Mouse (Mus musculus) layer of hippocampus, adult 18-20 months (tissue): Measurements from ENCODE around the gene Sos1. TPM values are rescaled to one million over a fixed set of nuclear protein-coding genes. Genes with fewer than 3 reads are reported as not detected.
"Not testable (repeated sequence)": the region's sequence is repeated elsewhere in the genome, so short reads cannot be mapped to it uniquely, and the experiment has no call there.

ENCODE experiments used
- DNase-seq, 2 experiments: peaks; one replicate each; pipeline ENCODE4 v3.0.0; 2022; ENCODE audit warnings: low spot score in 2 of 2
- total RNA-seq, 2 experiments: library from RNA; stranded (reverse); gene quantifications; 2 replicates each; pipeline ENCODE4 v1.2.3; 2021

Sos1 gene
- total RNA-seq, 2 experiments from 2014 or later: 36.3 to 37.8 TPM

DNA sequence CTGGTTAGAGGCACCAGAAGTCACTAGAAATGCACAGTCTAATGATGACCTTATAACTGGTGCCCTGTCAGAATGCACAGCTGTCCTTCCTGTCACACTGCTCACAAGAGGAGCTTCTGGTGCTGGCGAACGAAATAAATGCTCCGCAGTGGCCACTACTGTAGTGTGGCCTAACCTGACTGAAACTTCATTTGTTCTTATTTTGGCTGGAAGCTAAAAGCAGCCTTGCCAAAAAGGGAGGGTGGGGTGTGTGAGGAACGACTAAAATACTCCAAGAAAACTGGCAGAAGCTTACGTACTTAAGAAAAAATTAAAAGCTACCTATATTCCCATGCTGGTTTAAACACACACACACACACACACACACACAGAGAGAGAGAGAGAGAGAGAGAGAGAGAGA, 53.4 kb downstream of the Sos1 start:
- no peak for DNase-seq

DNA sequence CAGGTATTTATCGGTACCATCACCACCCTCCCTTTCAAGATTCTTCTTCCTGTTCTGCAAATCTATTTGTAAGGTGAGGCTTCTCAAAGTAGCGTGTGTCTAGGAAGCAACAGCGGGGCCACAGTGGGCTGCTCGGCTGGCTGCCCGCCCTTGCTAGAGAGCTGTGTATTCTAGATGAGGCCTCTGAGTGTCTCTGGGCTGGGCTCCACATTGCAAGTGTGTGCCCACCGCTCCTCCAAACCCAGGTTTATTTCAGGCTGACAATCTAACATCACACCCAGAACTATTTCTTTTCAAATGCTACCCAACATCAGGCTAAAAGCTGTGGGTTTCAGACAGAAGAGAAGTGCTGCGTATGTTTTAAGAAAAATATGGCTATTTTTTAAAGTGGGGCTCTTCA, 54.1 kb downstream of the Sos1 start:
- DNase-seq: no peak

DNA sequence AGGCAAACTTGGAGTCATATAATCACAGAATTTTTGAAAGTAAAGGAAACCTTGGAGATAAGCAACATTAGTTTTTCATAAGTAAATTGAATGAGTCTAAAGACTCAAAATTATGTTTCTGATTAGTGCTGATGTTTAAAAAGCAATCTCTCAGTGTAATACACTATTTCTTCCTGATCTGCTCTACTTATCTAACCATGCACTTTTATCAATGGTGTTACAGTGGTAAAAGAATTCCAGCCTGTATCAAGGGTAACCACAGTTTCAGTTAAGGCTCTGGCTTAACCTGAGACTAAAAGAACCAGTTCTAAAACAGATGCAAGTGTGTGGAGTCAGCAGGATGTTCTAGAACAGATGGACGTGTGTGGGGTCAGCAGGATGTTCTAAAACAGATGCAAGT, 59.3 kb downstream of the Sos1 start:
- no peak for DNase-seq

DNA sequence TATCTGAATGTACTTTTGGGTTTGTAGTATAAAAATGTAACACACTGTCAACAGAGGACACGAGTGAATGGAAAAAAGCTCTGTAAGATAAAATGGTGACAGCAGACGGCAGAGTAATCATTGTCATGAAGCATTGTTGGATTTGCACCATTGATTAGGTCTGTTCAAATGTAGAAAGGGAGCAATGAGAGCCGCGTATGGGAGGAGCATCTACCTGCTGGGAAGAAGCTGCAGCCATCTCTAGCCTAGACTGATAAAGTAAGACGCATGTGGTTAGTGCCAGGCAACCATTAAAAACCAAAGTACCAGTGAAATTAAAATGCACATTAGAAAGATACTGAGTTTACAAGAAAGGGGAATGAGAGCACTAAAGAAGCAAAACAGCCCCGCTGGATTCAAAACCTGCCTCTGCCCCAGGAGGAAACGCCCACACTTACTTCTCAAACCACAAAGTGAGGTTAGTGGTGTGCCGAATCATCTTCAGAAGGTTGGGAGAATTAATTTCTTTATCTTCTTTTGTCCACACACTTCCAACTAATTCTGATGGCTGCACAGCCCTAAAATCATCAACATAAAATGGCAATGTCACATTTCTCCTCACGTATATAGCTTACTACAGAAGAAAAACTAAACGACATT, 61.6 kb downstream of the Sos1 start:
- no peak for DNase-seq

DNA sequence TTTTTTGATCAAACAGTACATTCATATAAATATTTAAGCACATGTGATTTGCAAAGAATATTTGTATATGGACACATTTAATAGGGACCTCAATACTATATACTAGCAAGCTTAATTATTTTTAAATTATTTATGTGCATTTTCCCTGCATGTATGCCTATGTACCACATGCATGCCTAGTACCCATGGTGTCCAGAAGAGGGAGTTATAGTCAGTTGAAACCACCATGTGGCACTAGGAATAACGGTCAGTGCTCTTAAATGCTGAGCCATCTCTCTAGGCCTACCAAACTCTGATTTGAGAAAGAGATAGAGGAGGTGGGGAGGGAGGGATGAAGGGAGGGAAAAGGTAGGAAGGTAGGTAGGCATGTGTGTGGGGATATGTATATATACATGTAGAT, 69.1 kb downstream of the Sos1 start:
- DNase-seq: no peak

DNA sequence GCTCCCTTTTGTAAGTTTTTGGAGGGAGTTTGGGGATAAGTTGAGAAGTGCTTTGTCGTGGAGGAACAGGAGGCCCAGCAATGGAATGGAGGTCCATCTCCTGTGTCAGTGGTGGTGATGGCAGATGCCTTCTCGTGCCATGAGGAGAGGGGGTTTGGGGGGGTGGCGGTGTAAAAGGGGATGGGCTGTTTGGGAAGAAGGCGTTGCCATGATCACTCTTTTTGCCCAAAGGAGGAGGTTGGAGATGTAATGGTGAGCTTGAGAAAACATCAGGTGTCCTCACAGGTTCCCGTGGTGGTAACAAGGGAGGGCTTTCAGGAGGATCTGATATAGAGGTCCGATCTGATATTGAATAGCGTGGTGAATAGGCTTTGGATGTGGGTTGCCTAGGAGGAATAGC, 82.0 kb downstream of the Sos1 start:
- DNase-seq: no peak

DNA sequence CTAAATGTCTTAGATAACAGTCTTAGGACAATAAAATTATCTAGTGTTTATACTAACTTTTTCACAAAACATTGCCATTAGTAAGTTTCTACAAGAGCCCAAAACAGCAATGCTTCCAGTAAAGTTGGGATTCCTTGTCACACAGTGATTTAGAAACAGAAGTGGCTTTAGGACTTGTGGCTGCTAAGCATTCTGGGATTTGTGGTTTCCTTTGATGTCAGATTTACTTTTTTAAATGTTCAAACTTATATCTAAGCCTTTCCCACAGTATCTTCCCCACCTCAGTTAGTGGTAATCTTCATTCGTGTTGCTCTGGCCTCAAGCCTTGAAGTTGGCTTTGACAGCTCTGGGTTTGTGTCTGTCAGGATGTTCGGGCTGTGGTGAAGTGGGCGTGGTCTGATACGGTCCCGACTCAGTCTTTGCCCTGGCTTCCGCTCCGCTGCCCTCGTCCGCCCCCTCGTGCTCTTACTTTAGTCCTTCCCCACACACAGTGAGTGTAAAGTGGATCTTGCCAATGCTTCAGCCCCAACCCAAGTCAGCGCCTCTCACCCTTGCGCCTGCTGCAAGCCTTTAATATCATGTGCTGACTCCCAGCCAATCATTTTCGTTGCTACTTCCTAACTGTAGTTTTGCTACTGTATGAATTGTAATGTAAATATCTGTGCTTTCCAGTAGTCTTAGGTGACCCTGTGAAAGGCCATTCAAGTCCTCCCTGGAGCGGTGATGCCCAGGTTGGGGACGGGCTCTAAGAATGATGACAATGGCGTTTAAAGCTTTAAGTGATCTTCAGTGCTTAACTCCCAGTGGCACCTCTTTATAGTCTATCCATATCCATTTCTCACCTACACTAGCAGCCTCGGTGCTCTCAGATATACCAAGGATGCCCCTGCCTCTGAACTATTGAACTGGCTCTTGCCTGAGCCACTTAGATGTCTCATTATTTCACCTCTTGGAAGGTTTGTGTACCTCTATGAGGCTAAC, 88.5 kb downstream of the Sos1 start:
- peak in 1 of 2 experiments; percentile 28 for DNase-seq

DNA sequence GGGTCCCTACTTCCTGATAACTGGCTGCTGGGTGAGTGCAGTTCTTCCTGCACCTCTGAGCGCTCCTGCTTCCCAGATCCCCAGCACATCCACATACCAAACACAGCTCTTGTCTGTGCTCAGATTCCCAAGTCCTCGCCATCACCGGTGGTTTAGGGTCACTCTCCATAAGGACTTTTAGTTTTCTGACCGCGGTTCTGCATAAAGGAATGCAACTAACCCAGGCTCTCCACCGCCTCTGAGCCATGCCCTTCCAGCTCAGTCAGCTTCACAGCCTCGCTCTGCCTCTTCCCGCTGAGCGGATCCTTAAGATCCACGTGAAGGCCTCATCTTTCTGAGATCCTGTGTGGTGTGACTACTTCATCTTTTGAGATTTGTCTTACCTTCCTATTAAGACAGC, 90.2 kb downstream of the Sos1 start:
- DNase-seq: no peak

DNA sequence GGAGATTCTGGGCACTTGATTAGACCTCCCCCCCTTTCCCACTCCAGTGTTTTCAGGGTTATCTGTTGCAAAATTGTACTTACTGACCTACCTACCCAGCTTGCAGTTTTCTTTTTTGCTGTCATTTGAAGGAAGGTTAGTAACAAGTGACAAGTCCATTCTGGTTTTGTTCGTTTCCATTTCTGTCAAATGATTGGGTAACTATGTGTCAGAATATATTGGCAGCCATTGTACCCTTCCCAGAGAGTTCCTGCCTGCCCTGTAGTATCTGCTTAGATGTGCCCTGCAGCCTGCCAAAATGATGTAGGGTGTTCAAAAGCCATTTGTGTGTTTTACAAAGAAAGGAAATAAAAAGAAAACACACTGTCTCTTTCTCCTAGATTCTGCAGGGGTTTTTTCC, 94.6 kb downstream of the Sos1 start:
- DNase-seq: no peak

DNA sequence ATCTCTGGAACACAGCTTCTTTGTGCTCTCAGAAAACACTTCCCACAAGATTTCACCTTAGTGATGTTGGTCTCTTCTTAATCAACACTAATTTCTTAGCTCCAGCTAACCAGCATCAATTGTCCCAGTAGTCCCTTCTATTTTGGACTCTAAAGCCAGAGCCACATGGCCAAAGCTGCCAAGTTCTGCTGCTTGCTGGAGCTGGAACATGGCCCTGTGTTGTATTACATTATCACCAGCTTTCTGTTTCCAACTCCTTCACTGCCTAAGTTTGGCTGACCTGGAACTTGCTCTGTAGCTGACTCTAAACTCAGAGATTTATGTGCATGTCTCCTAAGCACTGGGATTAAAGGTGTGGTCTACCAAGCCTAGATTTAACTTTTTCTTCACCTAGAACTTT, 101.9 kb downstream of the Sos1 start:
- DNase-seq: not testable (repeated sequence)

DNA sequence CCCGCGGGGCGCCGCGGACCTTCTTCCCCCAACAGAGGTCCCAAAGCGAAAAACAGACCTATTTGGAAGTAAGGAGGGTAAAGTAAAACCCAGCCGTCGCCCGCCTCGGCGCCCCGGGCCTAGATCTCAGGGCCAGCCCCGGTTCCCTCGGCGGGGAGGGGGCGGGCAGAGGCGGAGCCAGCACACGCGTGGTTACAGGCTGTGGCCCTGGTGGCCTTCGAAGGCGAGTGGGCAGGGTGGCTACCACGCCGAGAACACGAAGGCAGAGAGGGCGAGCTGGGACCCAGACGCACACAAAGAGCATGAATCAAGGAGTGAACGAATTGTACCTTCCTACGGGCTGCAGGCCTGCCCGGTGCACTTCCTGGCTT, 106.5 kb downstream of the Sos1 start:
- no peak for DNase-seq

DNA sequence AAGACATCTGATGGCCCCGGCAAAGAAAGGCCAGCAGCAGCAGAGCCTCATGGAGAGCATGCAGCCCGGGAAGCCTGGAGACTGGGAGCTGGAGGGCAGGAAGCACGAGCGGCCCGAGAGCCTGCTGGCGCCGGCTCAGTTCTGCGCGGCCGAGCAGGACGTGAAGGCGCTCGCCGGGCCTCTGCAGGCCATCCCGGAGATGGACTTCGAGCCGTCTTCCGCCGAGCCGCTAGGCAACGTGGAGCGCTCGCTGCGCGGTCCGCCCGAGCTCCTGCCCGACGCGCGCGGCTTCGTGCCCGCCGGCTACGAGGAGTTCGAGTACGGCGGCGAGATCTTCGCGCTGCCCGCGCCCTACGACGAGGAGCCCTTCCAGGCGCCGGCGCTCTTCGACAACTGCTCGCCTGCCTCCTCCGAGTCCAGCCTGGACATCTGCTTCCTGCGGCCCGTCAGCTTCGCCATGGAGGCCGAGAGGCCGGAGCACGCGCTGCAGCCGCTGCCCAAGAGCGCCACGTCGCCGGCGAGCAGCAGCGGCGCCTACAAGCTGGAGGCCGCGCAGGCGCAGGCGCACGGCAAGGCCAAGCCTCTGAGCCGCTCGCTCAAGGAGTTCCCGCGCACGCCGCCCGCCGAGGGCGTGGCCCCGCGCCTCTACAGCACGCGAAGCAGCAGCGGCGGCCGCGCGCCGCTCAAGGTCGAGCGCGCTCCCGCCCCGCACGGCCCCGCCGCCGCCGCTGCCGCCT, 107.1 kb downstream of the Sos1 start, which contains the start of gene Gm10190:
Gene Gm10190 (minus strand): TSS at position 553 of the 737 bp plus-strand sequence.
- peak; percentile 83 to 91 for DNase-seq

DNA sequence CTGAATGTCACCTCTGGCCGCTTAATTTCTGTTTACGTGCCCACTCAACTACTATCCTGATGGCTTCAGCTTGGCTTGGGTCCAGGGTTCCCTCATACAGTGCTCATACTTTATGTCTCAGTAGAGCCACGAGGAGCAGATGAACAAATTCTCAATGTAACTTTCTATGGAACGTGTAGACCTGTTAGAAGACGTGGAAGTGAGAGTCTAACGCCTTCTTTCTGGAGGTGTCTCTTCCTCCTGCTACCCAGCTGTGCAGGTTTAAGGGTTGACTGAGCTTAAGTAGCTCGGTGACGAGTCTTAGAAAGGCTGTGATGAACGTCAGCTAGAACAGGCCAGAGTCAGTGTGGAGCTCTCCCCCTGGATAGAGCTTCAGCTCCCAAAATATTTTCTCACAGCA, 111.6 kb downstream of the Sos1 start:
- no peak for DNase-seq

DNA sequence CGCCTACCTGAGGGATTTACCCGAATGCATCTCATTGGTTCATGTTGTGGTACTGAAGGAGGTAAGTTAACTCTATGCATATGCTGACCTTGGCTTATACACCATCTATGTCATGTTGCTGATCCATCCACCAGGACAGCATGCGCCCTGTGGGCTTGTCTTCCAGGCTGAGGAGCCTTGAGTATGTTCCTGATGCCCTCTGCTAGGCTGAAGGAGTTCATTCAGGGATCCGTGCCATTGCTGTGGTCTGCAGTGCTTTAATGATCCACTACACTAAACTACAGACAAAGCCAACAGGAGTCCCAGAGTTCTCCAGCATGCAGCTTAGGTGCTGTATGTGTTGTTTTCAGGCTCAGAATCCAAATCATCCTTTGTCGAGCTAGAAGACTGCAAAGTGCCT, 113.0 kb downstream of the Sos1 start:
- peak in 1 of 2 experiments; percentile 25 for DNase-seq

DNA sequence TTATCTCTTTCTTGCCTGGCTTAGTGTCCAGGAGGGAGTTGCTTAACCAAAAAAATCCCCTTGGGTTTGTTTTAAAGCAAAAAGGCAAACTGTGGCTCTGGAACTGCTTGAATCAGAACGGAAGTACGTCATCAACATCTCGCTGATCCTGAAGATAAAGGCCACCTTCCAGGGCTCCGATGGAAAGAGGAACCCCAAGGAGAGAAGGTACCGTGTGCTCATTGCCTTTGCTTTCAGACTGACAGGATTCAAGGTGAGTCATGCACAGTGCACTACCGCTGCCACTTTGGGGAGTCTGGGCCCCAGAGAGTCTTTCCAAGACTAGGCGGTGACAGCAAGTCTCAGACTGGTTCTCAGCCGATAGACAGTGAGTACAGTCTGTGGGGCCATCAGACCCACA, 120.0 kb downstream of the Sos1 start:
- DNase-seq: no peak

DNA sequence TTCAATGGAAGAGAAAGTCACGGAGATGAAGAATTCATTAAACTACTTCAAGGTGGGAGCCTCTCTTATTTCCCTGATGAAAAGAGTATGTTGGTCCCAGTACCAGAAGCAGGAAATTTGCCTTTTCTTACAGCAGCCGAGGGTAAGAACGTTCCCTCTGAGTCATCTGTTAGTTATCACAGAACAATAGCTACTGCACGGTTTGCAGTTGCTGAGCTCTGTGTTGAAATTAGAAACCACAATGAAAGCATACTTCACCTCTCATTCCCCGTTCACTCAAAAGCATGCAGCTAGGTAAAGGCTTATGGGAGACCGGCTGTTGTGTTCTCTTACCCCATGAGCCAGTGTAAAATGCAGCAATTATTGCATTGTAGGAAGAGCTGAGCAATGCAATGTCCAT, 133.0 kb downstream of the Sos1 start:
- DNase-seq: no peak

DNA sequence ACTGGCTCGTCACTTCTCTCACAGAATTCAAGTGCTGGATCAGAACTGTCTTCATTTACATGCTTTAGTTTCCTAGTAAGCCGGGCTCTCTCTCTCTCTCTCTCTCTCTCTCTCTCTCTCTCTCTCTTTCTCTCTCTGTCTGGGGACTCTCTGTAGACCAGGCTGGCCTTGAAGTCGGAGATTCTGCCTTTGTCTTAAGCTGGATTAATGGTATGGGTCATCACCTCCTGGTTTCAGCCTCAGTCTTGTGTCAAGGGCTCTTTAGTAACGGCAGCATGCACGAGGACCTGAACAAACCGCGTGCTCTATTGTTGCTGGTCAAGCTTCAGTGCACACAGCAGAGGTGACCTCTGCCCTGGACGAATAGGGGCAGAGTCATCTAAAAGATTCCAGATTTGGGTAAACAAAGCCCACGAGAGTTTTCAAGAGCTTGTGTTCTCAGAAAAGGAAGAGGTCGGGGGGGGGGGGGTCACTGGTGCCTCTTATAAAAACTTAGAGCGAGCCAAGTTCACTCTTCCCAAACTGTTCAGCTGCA, 133.6 kb downstream of the Sos1 start:
- DNase-seq: no peak

DNA sequence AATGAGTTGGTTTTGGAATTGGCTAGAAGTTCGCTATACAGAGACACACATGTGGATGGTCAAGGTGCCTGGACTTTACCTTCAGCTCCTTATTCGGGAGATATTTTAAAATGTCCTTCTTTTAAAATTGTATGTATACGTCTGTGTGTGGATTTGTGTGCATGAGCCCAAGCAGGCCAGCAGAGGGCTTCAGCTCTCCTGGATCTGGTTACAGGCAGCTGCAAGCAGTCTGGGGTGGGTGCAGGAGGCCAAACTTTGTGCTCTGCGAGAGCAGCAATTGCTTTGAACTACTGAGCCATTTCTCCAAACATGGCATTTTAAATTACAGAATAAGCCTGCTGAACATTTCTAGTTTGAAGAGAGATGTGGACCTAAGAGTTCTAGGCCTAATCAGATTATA, 135.0 kb downstream of the Sos1 start:
- no peak for DNase-seq
